ENCODE assay signal across 17 mouse cellular contexts in genomic region chr17:57264164-57264563, GRCm38 (mm10). TPM values are rescaled to one million over a fixed set of nuclear protein-coding genes. Genes with fewer than 3 reads are reported as not detected.
DNase-seq lines count a peak whose midpoint lies in the region; ATAC-seq lines count a peak whose summit lies in the region.
"Had no signal": no experiment of that assay in that cellular context is flagged by ENCODE, and none has a peak within 500 bp of the region (broad histone marks: within the 10 kb centered on the region; RNA-seq: fewer than 3 reads in every experiment).

No protein-coding gene starts in this region.

- peaks cover 48% of the 10 kb centered on the region for H3K36me3 ChIP-seq in kidney, embryonic 15.5 days
- peaks cover 53% of the 10 kb centered on the region for H3K36me3 ChIP-seq in embryonic facial prominence, embryonic 10.5 days (replicated peaks)

- H3K4me2 ChIP-seq in kidney, embryonic 15.5 days: no peak overlapping the region

- no peak overlapping the region for H3K9ac ChIP-seq in kidney, embryonic 15.5 days
- H3K9ac ChIP-seq: limb, embryonic 13.5 days had no signal

- no peaks in the 10 kb centered on the region for H3K9me3 ChIP-seq in kidney, embryonic 15.5 days (replicated peaks)
- H3K9me3 ChIP-seq in embryonic facial prominence, embryonic 10.5 days: no peaks in the 10 kb centered on the region
- H3K9me3 ChIP-seq: heart, embryonic 10.5 days; limb, embryonic 13.5 days had no signal

- 0 out of 2 replicates have a peak overlapping the region, but pooled peaks have one; percentile 48 for H3K27ac ChIP-seq in kidney, embryonic 15.5 days
- H3K27ac ChIP-seq in embryonic facial prominence, embryonic 10.5 days (replicated peaks): no peak overlapping the region
- H3K27ac ChIP-seq: heart, embryonic 10.5 days; left cerebral cortex, adult 2 months; limb, embryonic 13.5 days had no signal

- H3K4me1 ChIP-seq in kidney, embryonic 15.5 days: peaks cover 11% of the 10 kb centered on the region
- H3K4me1 ChIP-seq in embryonic facial prominence, embryonic 10.5 days: peaks cover 10% of the 10 kb centered on the region

- no peaks in the 10 kb centered on the region for H3K27me3 ChIP-seq in kidney, embryonic 15.5 days
- no peaks in the 10 kb centered on the region for H3K27me3 ChIP-seq in embryonic facial prominence, embryonic 10.5 days (replicated peaks; ENCODE audit: low read depth, poor library complexity, severe bottlenecking)
- H3K27me3 ChIP-seq: limb, embryonic 13.5 days had no signal

- 77% methylated on average over 2 of the region's 2 CpGs for WGBS in kidney, embryonic 15.5 days
- WGBS in embryonic facial prominence, embryonic 10.5 days: 79% methylated on average over 2 of the region's 2 CpGs

- H3K4me3 ChIP-seq in kidney, embryonic 15.5 days (replicated peaks): no peak overlapping the region
- no peak overlapping the region for H3K4me3 ChIP-seq in embryonic facial prominence, embryonic 10.5 days
- H3K4me3 ChIP-seq: erythroblast, embryonic 14.5 days; left cerebral cortex, adult 2 months; limb, embryonic 13.5 days had no signal

- ATAC-seq in kidney, embryonic 15.5 days (replicated peaks; ENCODE audit: low FRiP score): 0 out of 2 replicates have a peak, but pooled peaks have one; percentile 7
- peak; percentile 73 for ATAC-seq in granulocyte monocyte progenitor cell, adult 5-6 weeks (replicated peaks; ENCODE audit: poor library complexity, severe bottlenecking)

- DNase-seq in cerebellum, adult 11-12 months: peak; percentile 32
- no peak for DNase-seq in cerebellum, adult 9-10 months
- DNase-seq in kidney, adult 9 months: no peak
- DNase-seq in natural killer cell, adult 2 months (ENCODE audit: low spot score in 2 of 2): peak; percentile 33 to 39
- no peak for DNase-seq in embryonic facial prominence, embryonic 10.5 days (ENCODE audit: low spot score)
- DNase-seq in embryo, embryonic 10 days (ENCODE audit: low spot score): no peak
- DNase-seq: adrenal gland, postnatal 25 days; heart, postnatal 4 days; kidney, postnatal 14 days; lung, postnatal 10 days; thymus, postnatal 4 days had no signal

RNA-seq across cellular contexts. Expression of gene Vav1, which starts 14.7 kb away (rescaled TPM):
- polyA plus RNA-seq in kidney, embryonic 15.5 days (2015; fragmentation: Nextera tagmentation; extraction: Ambion mirVana): 1.7 and 1.8 TPM in 2 replicates
- 139 and 141 TPM in 2 replicates for total RNA-seq in granulocyte monocyte progenitor cell, adult 5-6 weeks (2014; fragmentation: Nextera tagmentation)
- 284 and 301 TPM in 2 replicates for total RNA-seq in granulocyte monocyte progenitor cell, adult 5-6 weeks (2017)
- polyA plus RNA-seq in embryonic facial prominence, embryonic 10.5 days (2016; fragmentation: Nextera tagmentation; extraction: Ambion mirVana): 1.4 and 1.6 TPM in 2 replicates

RNA-seq across cellular contexts. Expression of gene Trip10, which starts 14.9 kb away (rescaled TPM):
- polyA plus RNA-seq in kidney, embryonic 15.5 days (2015; fragmentation: Nextera tagmentation; extraction: Ambion mirVana): 44.5 and 47.5 TPM in 2 replicates
- total RNA-seq in granulocyte monocyte progenitor cell, adult 5-6 weeks (2014; fragmentation: Nextera tagmentation): 8.3 and 9.9 TPM in 2 replicates
- total RNA-seq in granulocyte monocyte progenitor cell, adult 5-6 weeks (2017): 5.6 and 8.6 TPM in 2 replicates
- polyA plus RNA-seq in embryonic facial prominence, embryonic 10.5 days (2016; fragmentation: Nextera tagmentation; extraction: Ambion mirVana): 37.4 and 42.2 TPM in 2 replicates

RNA-seq across cellular contexts. Expression of gene Gpr108, which starts 15.9 kb away (rescaled TPM):
- 35.6 and 39.5 TPM in 2 replicates for polyA plus RNA-seq in kidney, embryonic 15.5 days (2015; fragmentation: Nextera tagmentation; extraction: Ambion mirVana)
- 26.6 and 27.2 TPM in 2 replicates for total RNA-seq in granulocyte monocyte progenitor cell, adult 5-6 weeks (2014; fragmentation: Nextera tagmentation)
- 18.9 and 20.9 TPM in 2 replicates for total RNA-seq in granulocyte monocyte progenitor cell, adult 5-6 weeks (2017)
- polyA plus RNA-seq in embryonic facial prominence, embryonic 10.5 days (2016; fragmentation: Nextera tagmentation; extraction: Ambion mirVana): 24.9 and 25.7 TPM in 2 replicates

RNA-seq across cellular contexts. Expression of gene C3, which starts 36.2 kb away (rescaled TPM):
- polyA plus RNA-seq in kidney, embryonic 15.5 days (2015; fragmentation: Nextera tagmentation; extraction: Ambion mirVana): 2.3 and 5.4 TPM in 2 replicates
- 59.6 and 67.4 TPM in 2 replicates for total RNA-seq in granulocyte monocyte progenitor cell, adult 5-6 weeks (2014; fragmentation: Nextera tagmentation)
- total RNA-seq in granulocyte monocyte progenitor cell, adult 5-6 weeks (2017): 146 and 183 TPM in 2 replicates
- 0.30 and 0.32 TPM in 2 replicates for polyA plus RNA-seq in embryonic facial prominence, embryonic 10.5 days (2016; fragmentation: Nextera tagmentation; extraction: Ambion mirVana)

Comparison
In these comparisons a context has a peak if more than half of its experiments do, and no peak if none do; other contexts are left out.
1. DNase-seq: peak in cerebellum, adult 11-12 months (single experiment) and natural killer cell, adult 2 months (2 of 2); none in cerebellum, adult 9-10 months (single experiment), kidney, adult 9 months (single experiment), embryonic facial prominence, embryonic 10.5 days (single experiment) and embryo, embryonic 10 days (single experiment).